Mouse (Mus musculus): ENCODE results near the gene Gm19402. TPM values are rescaled to one million over a fixed set of nuclear protein-coding genes. Genes with fewer than 3 reads are reported as not detected.
"Not testable (repeated sequence)": the region's sequence is repeated elsewhere in the genome, so short reads cannot be mapped to it uniquely, and the experiment has no call there.

Gm19402 gene
- total and polyA plus RNA-seq, 2 experiments = not detected

- H3K9ac ChIP-seq (ENCODE audit: low read depth, low read length) = no peak overlapping the region
- no peak for DNase-seq (ENCODE audit: extremely low read depth, low read depth, low spot score)
- H3K4me1 ChIP-seq (ENCODE audit: control insufficient read depth, insufficient read depth, low read length) = no peaks in the 10 kb centered on the region
- no peaks in the 10 kb centered on the region for H3K36me3 ChIP-seq (ENCODE audit: control insufficient read depth, insufficient read depth, low read length)
- TF ChIP-seq POLR2A (IDR thresholded peaks at IDR 0.05; ENCODE audit: extremely low read depth, insufficient read depth, low read length) (no peak), CTCF (IDR thresholded peaks at IDR 0.05; ENCODE audit: low read depth, low read length) (peak; percentile 25; the same call in 1 of the 2 replicates)
- no peaks in the 10 kb centered on the region for H3K27me3 ChIP-seq (ENCODE audit: control insufficient read depth, insufficient read depth, low read length)
- H3K27ac ChIP-seq (replicated peaks; ENCODE audit: insufficient read depth, low read depth, low read length) = no peak overlapping the region
- no peak overlapping the region for H3K4me3 ChIP-seq (ENCODE audit: insufficient read depth, low read depth, low read length)
- 77% methylated on average over 8 of the region's 8 CpGs for WGBS
- no peaks in the 10 kb centered on the region for H3K79me2 ChIP-seq (ENCODE audit: control insufficient read depth, insufficient read depth, low read length)
Observed at GRCm38 (mm10) chr10:77724855-77725254, 34.3 kb upstream of the Gm19402 start.

DNA sequence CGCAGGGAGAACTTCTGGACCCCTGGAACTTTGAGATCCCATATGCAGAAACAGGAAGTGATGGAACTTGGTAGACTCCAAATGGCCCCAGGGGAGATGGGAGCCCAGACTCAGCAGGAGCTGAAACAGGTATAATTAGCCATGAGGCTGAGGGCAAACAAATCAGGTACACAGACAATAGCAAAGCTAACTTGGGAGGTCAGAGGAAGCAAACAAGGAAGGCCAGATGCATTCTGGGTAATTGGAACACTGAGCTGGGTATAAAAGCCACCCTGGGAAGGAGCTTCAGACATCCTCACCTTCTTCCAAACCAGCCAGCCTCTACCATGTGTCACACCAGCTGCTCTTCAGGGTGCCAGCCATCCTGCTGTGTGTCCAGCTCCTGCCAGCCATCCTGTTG lies 29.7 kb upstream of the Gm19402 start, which contains the start of gene Krtap12-1:
TSS of gene Krtap12-1 (plus strand) at position 301 of the 400 bp plus-strand sequence.
- DNase-seq (ENCODE audit: extremely low read depth, low read depth, low spot score); H3K4me3 ChIP-seq (ENCODE audit: insufficient read depth, low read depth, low read length); H3K36me3 ChIP-seq (ENCODE audit: control insufficient read depth, insufficient read depth, low read length); H3K79me2 ChIP-seq (ENCODE audit: control insufficient read depth, insufficient read depth, low read length); H3K4me1 ChIP-seq (ENCODE audit: control insufficient read depth, insufficient read depth, low read length); H3K27ac ChIP-seq (replicated peaks; ENCODE audit: insufficient read depth, low read depth, low read length); H3K27me3 ChIP-seq (ENCODE audit: control insufficient read depth, insufficient read depth, low read length); H3K9ac ChIP-seq (ENCODE audit: low read depth, low read length): not testable (repeated sequence)
- WGBS = 94% methylated on average over 1 of the region's 1 CpGs

GRCm38 (mm10) chr10:77715507-77715906 lies 24.9 kb upstream of the Gm19402 start, which contains the start of gene Gm10142:
Gm10142 (plus strand) TSS chr10:77715807.
- H3K27me3 ChIP-seq (ENCODE audit: control insufficient read depth, insufficient read depth, low read length) = no peaks in the 10 kb centered on the region
- WGBS = 72% methylated on average over 1 of the region's 1 CpGs

DNA sequence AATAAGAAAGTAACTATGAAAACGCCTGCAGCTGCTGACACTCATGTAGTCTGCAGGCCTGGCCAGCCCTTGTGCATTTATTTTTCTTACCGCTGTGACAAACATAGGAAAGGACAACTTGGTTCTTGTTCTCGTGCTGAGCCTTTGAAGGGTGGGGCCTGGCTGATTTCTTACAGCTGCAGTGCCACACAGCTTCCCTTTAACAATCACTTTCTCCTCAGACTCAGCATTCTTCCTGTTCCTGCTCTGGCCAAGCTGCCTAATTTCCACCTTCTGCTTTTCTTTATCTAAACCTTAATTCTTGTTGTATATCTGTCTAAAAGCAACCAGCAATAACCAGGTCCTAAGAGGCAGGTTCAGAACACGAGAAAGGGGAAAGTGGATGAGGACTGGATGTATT lies 23.2 kb upstream of the Gm19402 start:
- 74% methylated on average over 4 of the region's 4 CpGs for WGBS

More at GRCm38 (mm10) chr10:77715507-77715906, 24.9 kb upstream of the Gm19402 start, which contains the start of gene Gm10142:
- Histone ChIP-seq H3K27ac (replicated peaks; ENCODE audit: insufficient read depth, low read depth, low read length) (no peak within 1 kb of the TSS), H3K4me1 (ENCODE audit: control insufficient read depth, insufficient read depth, low read length) (no peaks in the 10 kb centered on the region), H3K36me3 (ENCODE audit: control insufficient read depth, insufficient read depth, low read length) (no peaks in the 10 kb centered on the region), H3K79me2 (ENCODE audit: control insufficient read depth, insufficient read depth, low read length) (no peaks in the 10 kb centered on the region), H3K4me3 (ENCODE audit: insufficient read depth, low read depth, low read length) (no peak within 1 kb of the TSS), H3K9ac (ENCODE audit: low read depth, low read length) (no peak within 1 kb of the TSS)
- TF ChIP-seq CTCF (IDR thresholded peaks at IDR 0.05; ENCODE audit: low read depth, low read length) = no peak
- no peak for TF ChIP-seq POLR2A (IDR thresholded peaks at IDR 0.05; ENCODE audit: extremely low read depth, insufficient read depth, low read length)
- DNase-seq (ENCODE audit: extremely low read depth, low read depth, low spot score) = no peak

GRCm38 (mm10) chr10:77711157-77711556 lies 20.6 kb upstream of the Gm19402 start, which contains the start of gene Gm10024:
Gm10024 (plus strand) TSS chr10:77711457.
- not testable (repeated sequence) for H3K36me3 ChIP-seq (ENCODE audit: control insufficient read depth, insufficient read depth, low read length); H3K79me2 ChIP-seq (ENCODE audit: control insufficient read depth, insufficient read depth, low read length); DNase-seq (ENCODE audit: extremely low read depth, low read depth, low spot score); H3K4me1 ChIP-seq (ENCODE audit: control insufficient read depth, insufficient read depth, low read length); H3K27ac ChIP-seq (replicated peaks; ENCODE audit: insufficient read depth, low read depth, low read length); H3K9ac ChIP-seq (ENCODE audit: low read depth, low read length); H3K4me3 ChIP-seq (ENCODE audit: insufficient read depth, low read depth, low read length); H3K27me3 ChIP-seq (ENCODE audit: control insufficient read depth, insufficient read depth, low read length)

More for the DNA sequence above, 23.2 kb upstream of the Gm19402 start:
- Histone ChIP-seq H3K36me3 (ENCODE audit: control insufficient read depth, insufficient read depth, low read length) (no peaks in the 10 kb centered on the region), H3K79me2 (ENCODE audit: control insufficient read depth, insufficient read depth, low read length) (no peaks in the 10 kb centered on the region), H3K27me3 (ENCODE audit: control insufficient read depth, insufficient read depth, low read length) (no peaks in the 10 kb centered on the region), H3K4me1 (ENCODE audit: control insufficient read depth, insufficient read depth, low read length) (no peaks in the 10 kb centered on the region), H3K27ac (replicated peaks; ENCODE audit: insufficient read depth, low read depth, low read length) (no peak overlapping the region), H3K9ac (ENCODE audit: low read depth, low read length) (no peak overlapping the region), H3K4me3 (ENCODE audit: insufficient read depth, low read depth, low read length) (no peak overlapping the region)
- TF ChIP-seq CTCF (IDR thresholded peaks at IDR 0.05; ENCODE audit: low read depth, low read length) = no peak
- TF ChIP-seq POLR2A (IDR thresholded peaks at IDR 0.05; ENCODE audit: extremely low read depth, insufficient read depth, low read length) = no peak
- no peak for DNase-seq (ENCODE audit: extremely low read depth, low read depth, low spot score)

- no peak overlapping the region for H3K27ac ChIP-seq (replicated peaks; ENCODE audit: insufficient read depth, low read depth, low read length)
- 87% methylated on average over 3 of the region's 3 CpGs for WGBS
- no peaks in the 10 kb centered on the region for H3K4me1 ChIP-seq (ENCODE audit: control insufficient read depth, insufficient read depth, low read length)
- no peak for TF ChIP-seq CTCF (IDR thresholded peaks at IDR 0.05; ENCODE audit: low read depth, low read length)
- no peaks in the 10 kb centered on the region for H3K79me2 ChIP-seq (ENCODE audit: control insufficient read depth, insufficient read depth, low read length)
- no peak overlapping the region for H3K9ac ChIP-seq (ENCODE audit: low read depth, low read length)
- DNase-seq (ENCODE audit: extremely low read depth, low read depth, low spot score) = no peak
- H3K27me3 ChIP-seq (ENCODE audit: control insufficient read depth, insufficient read depth, low read length) = no peaks in the 10 kb centered on the region
- no peaks in the 10 kb centered on the region for H3K36me3 ChIP-seq (ENCODE audit: control insufficient read depth, insufficient read depth, low read length)
- no peak overlapping the region for H3K4me3 ChIP-seq (ENCODE audit: insufficient read depth, low read depth, low read length)
Observed at GRCm38 (mm10) chr10:77709831-77710230, 19.3 kb upstream of the Gm19402 start.

Measured in liver, adult 2 months (tissue).